In genomic region chr11:107132426-107132825, GRCm38 (mm10) we compare ENCODE assay signal across 8 mouse cellular contexts. TPM values are rescaled to one million over a fixed set of nuclear protein-coding genes. Genes with fewer than 3 reads are reported as not detected.
DNase-seq lines count a peak whose midpoint lies in the region; ATAC-seq and TF ChIP-seq lines count a peak whose summit lies in the region.

No protein-coding gene starts in this region.

- H3K9ac ChIP-seq in forebrain, embryonic 16.5 days (replicated peaks; ENCODE audit: low read depth, low read length) = peak overlapping the region; percentile 95
- peak overlapping the region; percentile 56 for H3K9ac ChIP-seq in midbrain, embryonic 15.5 days

- 1% methylated on average over 16 of the region's 16 CpGs for WGBS in forebrain, embryonic 16.5 days
- under 1% methylated on average over 16 of the region's 16 CpGs for WGBS in midbrain, embryonic 15.5 days

- intact Hi-C loops in left cerebral cortex, postnatal 10 days (cut with DNase I) = no loop called here

- H3K4me1 ChIP-seq in forebrain, embryonic 16.5 days (replicated peaks; ENCODE audit: control insufficient read depth, insufficient read depth, low read length) = peaks cover 23% of the 10 kb centered on the region
- peaks cover 32% of the 10 kb centered on the region for H3K4me1 ChIP-seq in midbrain, embryonic 15.5 days

- H3K79me2 ChIP-seq in C2C12 (ENCODE audit: control insufficient read depth, insufficient read depth) = peaks cover 43% of the 10 kb centered on the region

- peak; percentile 28 for ATAC-seq in forebrain, embryonic 16.5 days
- peak; percentile 58 for ATAC-seq in midbrain, embryonic 15.5 days (replicated peaks)
- no peak for ATAC-seq in megakaryocyte-erythroid progenitor cell, adult 5-6 weeks (replicated peaks; ENCODE audit: low FRiP score, low TSS enrichment, poor library complexity, severe bottlenecking)

- peak overlapping the region; percentile 89 for H3K4me3 ChIP-seq in C2C12 (ENCODE audit: insufficient read depth, poor library complexity, severe bottlenecking)
- H3K4me3 ChIP-seq in forebrain, embryonic 16.5 days (replicated peaks; ENCODE audit: low read length) = peak overlapping the region; percentile 70
- peak overlapping the region; percentile 95 for H3K4me3 ChIP-seq in midbrain, embryonic 15.5 days

- peak overlapping the region; percentile 91 for H3K4me2 ChIP-seq in forebrain, embryonic 16.5 days (ENCODE audit: low read length)
- peak overlapping the region; percentile 92 for H3K4me2 ChIP-seq in midbrain, embryonic 15.5 days

- DNase-seq in ES-CJ7 (ENCODE audit: low read depth, low spot score) = peak; percentile 88
- peak; percentile 65 to 72 for DNase-seq in kidney, postnatal 36 days
- no peak for DNase-seq in left cerebral cortex, postnatal 10 days (ENCODE audit: extremely low spot score in 1 of 2, low spot score in 2 of 2)
- DNase-seq in right cerebral cortex, postnatal 36 days (ENCODE audit: low spot score in 2 of 2) = no peak

- no peak for TF ChIP-seq CTCF in C2C12 (IDR thresholded peaks at IDR 0.05; ENCODE audit: control insufficient read depth, insufficient read depth, insufficient read length)

- peaks cover 36% of the 10 kb centered on the region for H3K79me3 ChIP-seq in C2C12 (ENCODE audit: low read depth)

- H3K36me3 ChIP-seq in C2C12 (ENCODE audit: control insufficient read depth, insufficient read depth) = no peaks in the 10 kb centered on the region
- H3K36me3 ChIP-seq in forebrain, embryonic 16.5 days (ENCODE audit: control insufficient read depth, insufficient read depth) = no peaks in the 10 kb centered on the region
- no peaks in the 10 kb centered on the region for H3K36me3 ChIP-seq in midbrain, embryonic 15.5 days (replicated peaks)

- H3K9me3 ChIP-seq in forebrain, embryonic 16.5 days (ENCODE audit: control insufficient read depth, low read length) = no peaks in the 10 kb centered on the region
- no peaks in the 10 kb centered on the region for H3K9me3 ChIP-seq in midbrain, embryonic 15.5 days

- peak overlapping the region; percentile 53 for H3K27ac ChIP-seq in forebrain, embryonic 16.5 days (ENCODE audit: low read length)
- H3K27ac ChIP-seq in midbrain, embryonic 15.5 days = peak overlapping the region; percentile 97

- no peaks in the 10 kb centered on the region for H3K27me3 ChIP-seq in C2C12 (ENCODE audit: control insufficient read depth, insufficient read depth, insufficient read length)
- H3K27me3 ChIP-seq in forebrain, embryonic 16.5 days (replicated peaks; ENCODE audit: control insufficient read depth, insufficient read depth, low read length) = no peaks in the 10 kb centered on the region
- H3K27me3 ChIP-seq in midbrain, embryonic 15.5 days (replicated peaks) = no peaks in the 10 kb centered on the region

- peak overlapping the region; percentile 55 for H3ac ChIP-seq in C2C12 (ENCODE audit: control insufficient read depth, insufficient read length, low read depth)

TF ChIP-seq in C2C12, 6 proteins besides CTCF, POLR2A, EP300 and RAD21:
- TF ChIP-seq FOSL1 (IDR thresholded peaks at IDR 0.05; ENCODE audit: insufficient read depth, low read length, poor library complexity, severe bottlenecking) = no peak
- TF ChIP-seq MYOG (IDR thresholded peaks at IDR 0.05; ENCODE audit: control insufficient read depth, extremely low read depth, insufficient read length) = no peak
- no peak for TF ChIP-seq USF1 (IDR thresholded peaks at IDR 0.05; ENCODE audit: low read depth)
- TF ChIP-seq MYOD1 (IDR thresholded peaks at IDR 0.05; ENCODE audit: control insufficient read depth, insufficient read length, low read depth) = no peak
- no peak for TF ChIP-seq MAX (IDR thresholded peaks at IDR 0.05)
- TF ChIP-seq CEBPB (IDR thresholded peaks at IDR 0.05; ENCODE audit: low read depth) = no peak

RNA-seq across cellular contexts. Expression of gene Bptf, which starts 0.5 kb away (rescaled TPM):
- 14.8 TPM for polyA plus RNA-seq in C2C12 (2012; fragmentation: generic; extraction: Trizol)
- 33.2 and 38.8 TPM in 2 replicates for polyA plus RNA-seq in forebrain, embryonic 16.5 days (2015; fragmentation: Nextera tagmentation; extraction: Ambion mirVana)
- polyA plus RNA-seq in midbrain, embryonic 15.5 days (2015; fragmentation: Nextera tagmentation; extraction: Ambion mirVana) = 34.8 and 36.0 TPM in 2 replicates
- 10 to 100 TPM; 59.7 to 60.3 TPM for total RNA-seq in left cerebral cortex, postnatal 10 days (2021)
- total RNA-seq in megakaryocyte-erythroid progenitor cell, adult 5-6 weeks (2014; fragmentation: Nextera tagmentation) = 80.7 and 83.9 TPM in 2 replicates
- 46.5 and 49.6 TPM in 2 replicates for total RNA-seq in megakaryocyte-erythroid progenitor cell, adult 5-6 weeks (2017)

RNA-seq across cellular contexts. Expression of gene Nol11, which starts 56.8 kb away (rescaled TPM):
- 24.4 TPM for polyA plus RNA-seq in C2C12 (2012; fragmentation: generic; extraction: Trizol)
- 53.7 and 55.4 TPM in 2 replicates for polyA plus RNA-seq in forebrain, embryonic 16.5 days (2015; fragmentation: Nextera tagmentation; extraction: Ambion mirVana)
- polyA plus RNA-seq in midbrain, embryonic 15.5 days (2015; fragmentation: Nextera tagmentation; extraction: Ambion mirVana) = 53.8 and 54.5 TPM in 2 replicates
- total RNA-seq in left cerebral cortex, postnatal 10 days (2021) = 10 to 100 TPM; 26.3 to 27.1 TPM
- 75.7 and 106 TPM in 2 replicates for total RNA-seq in megakaryocyte-erythroid progenitor cell, adult 5-6 weeks (2014; fragmentation: Nextera tagmentation)
- 73.9 and 74.6 TPM in 2 replicates for total RNA-seq in megakaryocyte-erythroid progenitor cell, adult 5-6 weeks (2017)

Comparison
In these comparisons a context has a peak if more than half of its experiments do, and no peak if none do; other contexts are left out.
1. DNase-seq: peak in ES-CJ7 (single experiment) and kidney, postnatal 36 days (2 of 2); none in left cerebral cortex, postnatal 10 days (0 of 2) and right cerebral cortex, postnatal 36 days (0 of 2).
2. Peak in every context shown above with its lines, with median percentiles within 50 percentile points of each other: H3K4me3 ChIP-seq.